Mouse (Mus musculus): ENCODE results near the gene Pnpo.
A peak's percentile ranks its signal among the peaks of the same experiment; 100 is the strongest.

Gene Pnpo

GRCm38 (mm10) chr11:96943746-96944304 is at the start of gene Pnpo:
Gene Pnpo (minus strand): TSS chr11:96943986.
- peak; percentile 91 for DNase-seq (ENCODE audit: extremely low spot score)

GRCm38 (mm10) chr11:96992722-96993311 is 49.0 kb upstream of the Pnpo start:
- DNase-seq (ENCODE audit: extremely low spot score) = peak; percentile 58

DNA sequence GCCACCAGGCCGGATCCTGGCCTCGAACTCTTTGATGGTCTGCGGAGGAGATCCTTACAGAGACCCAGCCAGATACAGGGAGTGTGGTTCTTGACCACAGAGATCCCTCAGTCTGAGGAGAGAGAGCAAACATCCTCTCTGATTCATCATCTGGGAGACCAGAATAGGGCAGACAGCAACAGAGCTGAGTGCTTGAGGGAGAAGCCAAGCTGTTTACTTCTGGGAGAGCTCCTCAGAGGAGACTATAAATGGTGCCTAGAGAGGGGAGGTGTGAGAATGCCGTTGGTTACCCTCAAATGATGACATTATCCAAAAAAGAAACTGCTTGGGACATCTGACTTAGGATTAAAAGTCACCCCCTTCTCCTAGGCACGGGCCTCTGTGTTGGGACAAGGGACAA is 47.7 kb upstream of the Pnpo start:
- DNase-seq (ENCODE audit: extremely low spot score) = no peak

DNA sequence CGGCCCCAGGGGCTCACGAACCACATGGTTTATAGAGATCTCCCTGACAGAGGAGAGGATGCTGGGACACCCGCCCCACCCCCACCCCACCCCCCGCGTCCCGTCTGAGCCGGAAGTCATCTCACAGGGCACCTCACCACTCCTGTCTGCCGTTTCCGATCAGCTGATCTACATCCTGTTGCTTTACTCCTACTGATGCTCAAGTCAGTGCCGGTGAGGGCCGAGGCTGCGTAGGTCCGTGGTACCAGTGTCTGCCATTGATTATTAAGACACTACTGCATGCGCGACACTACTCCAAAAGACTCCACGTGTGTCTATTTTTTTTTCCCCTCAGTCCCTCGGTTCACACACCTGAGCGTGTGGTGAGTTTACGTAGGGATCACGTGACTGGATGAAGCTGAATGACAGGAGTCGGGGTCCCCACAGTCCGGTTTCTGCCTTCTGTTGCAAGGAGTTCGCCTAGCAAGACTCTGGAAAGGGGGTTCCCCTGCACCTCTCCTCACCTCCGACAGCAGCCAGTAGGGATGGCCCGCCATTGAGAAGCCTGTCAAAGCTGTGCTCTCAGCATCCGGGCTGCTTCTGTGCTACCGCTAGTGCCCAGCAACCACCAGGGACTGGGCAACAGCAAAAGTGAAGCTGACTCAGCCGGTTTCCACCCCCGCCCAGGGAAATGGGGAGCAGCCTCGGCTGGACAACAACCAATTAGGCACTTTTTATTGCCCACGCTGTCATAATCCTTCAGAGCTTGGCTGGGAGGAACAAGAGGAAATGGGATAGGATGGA is 44.3 kb upstream of the Pnpo start:
- DNase-seq (ENCODE audit: extremely low spot score) = no peak

GRCm38 (mm10) chr11:96986463-96986862 is 42.7 kb upstream of the Pnpo start:
- DNase-seq (ENCODE audit: extremely low spot score) = no peak

DNA sequence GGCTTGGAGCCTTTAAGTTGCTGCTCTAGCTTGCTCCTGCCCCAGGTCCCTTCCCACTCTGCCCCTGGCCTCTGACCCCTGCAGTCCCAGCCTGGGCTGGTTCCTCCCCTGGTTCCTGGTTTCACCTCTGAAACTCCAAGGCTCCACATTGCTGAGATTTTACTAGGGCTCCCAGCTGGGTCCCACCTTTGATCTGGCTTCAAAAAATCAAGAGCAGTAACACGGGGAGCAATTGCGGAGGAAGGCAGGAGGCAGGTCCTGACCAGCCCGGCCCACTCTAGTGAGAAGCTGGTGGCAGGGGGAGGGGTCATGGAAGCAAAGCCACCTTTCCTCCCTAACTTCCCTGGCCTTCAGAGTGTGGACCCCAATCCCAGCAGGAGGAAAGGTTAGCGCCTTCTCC is 41.1 kb upstream of the Pnpo start:
- DNase-seq (ENCODE audit: extremely low spot score) = no peak

DNA sequence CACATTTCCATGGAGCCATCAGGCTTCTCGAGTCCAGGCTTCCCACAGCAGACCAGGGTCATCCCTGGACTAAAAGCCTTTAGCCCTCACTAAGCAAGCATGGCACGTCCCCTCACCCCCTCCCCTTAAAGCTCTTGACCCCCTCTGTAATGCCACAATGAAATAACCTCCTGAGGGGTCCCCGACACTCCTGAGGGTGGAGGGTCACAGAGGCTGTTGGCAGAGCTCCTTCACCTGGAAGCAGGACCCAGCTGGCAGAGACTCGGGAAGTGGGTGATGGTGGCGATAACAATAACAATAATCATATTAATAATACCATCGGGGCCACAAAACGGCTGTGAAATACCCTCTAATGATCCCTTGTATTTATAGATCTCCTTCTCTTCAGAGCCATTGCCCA is 39.1 kb upstream of the Pnpo start, which contains the start of gene Sp2:
Gene Sp2, minus strand, starts transcription at position 101 of the 400 bp plus-strand sequence.
- no peak for DNase-seq (ENCODE audit: extremely low spot score)

DNA sequence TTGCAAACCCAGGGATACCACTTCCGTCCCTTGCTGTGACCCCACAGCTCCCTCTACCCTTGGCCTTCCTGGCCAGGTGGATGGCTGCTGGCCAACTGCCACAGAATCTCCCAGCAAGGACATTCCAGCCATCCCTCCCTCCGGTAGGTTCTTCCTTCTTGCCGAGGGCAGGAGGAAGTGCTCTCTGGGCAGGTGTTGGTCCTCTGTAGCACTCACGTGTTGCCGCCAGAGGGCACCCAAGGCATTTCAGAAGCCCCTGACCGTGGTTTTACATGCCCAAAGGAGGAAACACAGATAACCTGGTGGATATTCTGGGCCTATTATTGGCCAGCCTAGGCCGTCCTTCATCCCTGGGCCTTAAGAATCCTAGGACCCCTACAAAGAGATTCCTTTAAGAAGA is 38.6 kb upstream of the Pnpo start:
- peak; percentile 85 for DNase-seq (ENCODE audit: extremely low spot score)

DNA sequence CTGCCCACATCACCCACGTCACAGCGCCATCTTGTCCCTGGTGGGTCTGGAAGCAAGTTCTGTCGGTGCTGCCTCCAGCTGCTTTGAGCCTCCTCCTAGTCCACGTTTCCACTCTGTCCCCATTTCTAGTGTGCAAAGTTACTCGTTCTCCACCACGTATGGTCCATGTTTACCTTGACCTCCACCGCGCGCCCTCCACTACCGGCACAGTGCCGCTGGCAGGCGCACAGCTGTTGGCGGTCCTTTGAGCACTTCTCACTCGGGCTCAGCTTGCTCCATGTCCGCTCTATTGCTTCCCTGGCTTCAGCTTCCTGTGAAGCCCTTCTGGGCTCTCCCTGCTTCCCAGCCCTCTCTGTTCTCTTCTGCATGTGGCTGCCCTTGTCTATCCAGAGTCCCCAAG is 37.7 kb upstream of the Pnpo start:
- no peak for DNase-seq (ENCODE audit: extremely low spot score)

DNA sequence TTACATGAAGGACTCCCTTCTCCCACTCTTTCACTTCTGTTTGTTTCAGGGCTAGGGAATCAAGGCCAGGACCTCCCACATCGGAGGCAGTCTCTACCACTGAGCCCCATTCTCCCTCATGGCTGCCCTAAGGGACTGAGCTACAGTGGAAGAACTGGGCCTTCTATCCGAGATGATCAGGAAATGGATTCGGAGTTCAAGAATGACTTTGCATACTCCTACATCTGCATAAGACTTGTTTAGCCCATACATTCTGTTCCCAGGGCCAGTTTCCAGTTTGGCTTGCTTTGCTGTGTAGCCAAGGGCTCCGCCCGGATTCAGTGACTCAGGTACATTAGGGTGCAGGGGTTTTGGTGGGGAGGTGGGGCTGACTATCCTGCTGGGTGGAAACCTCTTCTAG is 36.2 kb upstream of the Pnpo start:
- no peak for DNase-seq (ENCODE audit: extremely low spot score)

GRCm38 (mm10) chr11:96979329-96979728 is 35.5 kb upstream of the Pnpo start:
- no peak for DNase-seq (ENCODE audit: extremely low spot score)

GRCm38 (mm10) chr11:96978401-96979246 is 34.8 kb upstream of the Pnpo start:
- no peak for DNase-seq (ENCODE audit: extremely low spot score)

GRCm38 (mm10) chr11:96977606-96978400 is 34.0 kb upstream of the Pnpo start:
- DNase-seq (ENCODE audit: extremely low spot score) = peak; percentile 99

DNA sequence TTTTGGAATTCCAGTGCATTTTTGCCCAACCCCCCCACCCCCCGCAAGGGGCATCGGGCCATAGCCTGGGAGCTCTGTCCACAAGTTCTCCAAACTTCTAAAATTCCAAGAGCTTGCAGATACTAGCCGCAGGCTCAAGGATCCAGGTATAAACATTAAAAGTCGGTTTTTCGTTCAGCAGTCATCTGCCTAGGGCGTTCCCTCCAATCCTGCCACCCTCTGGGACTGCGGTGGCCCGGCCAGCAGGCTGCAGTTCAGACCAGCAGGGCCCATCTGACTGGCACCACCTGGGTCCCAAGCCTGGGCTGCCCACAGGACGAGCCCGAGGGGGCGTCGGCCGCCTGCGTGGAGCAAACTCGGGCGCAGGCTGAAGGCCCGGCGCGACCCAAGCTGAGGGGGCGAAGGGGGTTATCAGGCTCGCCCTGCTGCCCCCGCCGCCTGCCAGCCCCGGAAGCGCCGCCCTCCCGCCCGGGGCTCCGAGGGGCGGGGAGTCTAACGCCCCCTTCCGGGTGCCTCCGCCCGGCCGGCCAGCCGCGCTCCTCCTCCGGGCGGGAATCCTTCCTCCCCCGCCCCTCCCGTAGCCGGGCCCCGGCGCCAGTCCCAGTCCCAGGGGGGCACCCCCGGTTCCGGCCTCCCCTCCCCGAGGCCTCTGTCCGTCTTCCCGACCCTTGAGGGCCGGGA is 33.3 kb upstream of the Pnpo start:
- DNase-seq (ENCODE audit: extremely low spot score) = no peak

- DNase-seq (ENCODE audit: extremely low spot score) = no peak
Observed at GRCm38 (mm10) chr11:96976379-96976687, 32.5 kb upstream of the Pnpo start.

GRCm38 (mm10) chr11:96975511-96976378 is 32.0 kb upstream of the Pnpo start:
- no peak for DNase-seq (ENCODE audit: extremely low spot score)

DNA sequence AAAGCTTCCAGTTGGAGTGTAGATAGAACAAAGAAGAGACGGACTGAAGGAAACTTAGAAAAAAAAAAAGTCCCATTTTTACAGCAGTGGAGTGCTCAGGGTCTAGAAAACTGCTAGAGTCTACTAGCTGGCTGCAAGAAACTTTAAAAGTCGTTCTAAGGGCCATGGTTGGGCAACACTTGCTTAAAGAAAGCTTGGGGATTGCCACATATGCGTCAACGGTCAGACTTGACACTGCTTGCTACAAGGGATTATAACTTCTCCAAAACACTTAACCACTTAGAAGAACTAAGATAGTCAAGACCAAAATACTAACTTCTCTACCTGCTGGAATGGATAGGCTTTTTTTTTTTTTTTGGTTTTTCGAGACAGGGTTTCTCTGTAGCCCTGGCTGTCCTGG is 31.0 kb upstream of the Pnpo start:
- DNase-seq (ENCODE audit: extremely low spot score) = no peak

DNA sequence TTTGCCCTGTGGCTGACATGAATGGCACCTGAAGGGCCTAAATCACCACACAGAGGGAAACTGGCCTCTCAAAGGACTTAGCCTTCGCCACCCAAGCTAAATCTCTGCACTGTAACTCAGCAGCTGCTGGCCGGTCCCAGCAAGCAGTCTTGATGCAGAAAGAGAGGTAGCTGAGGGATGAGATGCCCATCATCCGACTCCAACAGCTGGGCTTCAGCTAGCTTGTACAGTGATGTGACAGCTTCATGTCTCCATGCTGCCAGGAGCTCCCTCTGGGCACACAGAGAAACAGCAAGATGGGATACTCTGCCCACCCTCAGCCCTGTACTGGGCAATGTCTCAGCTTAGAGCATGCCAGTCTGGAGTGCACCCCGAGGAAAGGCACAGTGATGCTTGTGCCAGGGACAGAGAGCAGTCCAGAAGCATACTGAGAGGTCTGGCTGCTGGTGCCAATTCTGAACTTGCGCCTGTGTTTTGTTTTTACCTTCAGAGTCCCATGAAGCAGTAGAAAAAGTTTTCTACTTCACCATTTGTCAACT is 29.7 kb upstream of the Pnpo start:
- DNase-seq (ENCODE audit: extremely low spot score) = no peak

DNA sequence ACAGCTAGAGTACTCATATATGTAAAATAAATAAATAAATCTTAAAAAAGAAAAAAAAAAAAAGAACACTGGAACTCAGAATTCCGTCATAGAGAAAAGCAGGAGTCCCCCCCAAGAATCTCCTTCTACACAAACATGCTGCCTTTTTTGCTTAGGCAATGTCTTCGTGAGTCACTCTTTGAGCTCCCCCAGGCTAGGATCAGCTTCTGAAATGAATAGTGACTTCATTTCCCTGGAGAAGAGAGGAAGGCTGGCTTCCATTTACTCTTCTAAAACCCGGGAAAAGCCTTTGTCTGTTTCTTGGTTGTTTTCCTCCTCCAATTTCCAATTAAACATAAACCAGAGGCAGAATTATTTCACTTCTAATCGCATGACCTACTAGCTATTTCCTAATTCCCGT is 29.1 kb upstream of the Pnpo start:
- no peak for DNase-seq (ENCODE audit: extremely low spot score)

- no peak for DNase-seq (ENCODE audit: extremely low spot score)
Observed at GRCm38 (mm10) chr11:96970341-96970740, 26.6 kb upstream of the Pnpo start.

Measured in embryo, embryonic 9.5 days (tissue).